Mouse (Mus musculus) embryonic fibroblast, embryonic 13.5 days (primary cell): ENCODE measurements around the gene Kmt2c.

Experiments
- CTCF ChIP-seq: IDR thresholded peaks from 2 replicates; pipeline ENCODE4 v1.5.1; 2011; ENCODE audit warnings: mild to moderate bottlenecking, control low read depth, low read length, moderate library complexity, borderline replicate concordance; ENCODE audit not compliant: insufficient read depth
- POLR2A ChIP-seq: IDR thresholded peaks from 2 replicates; pipeline ENCODE4 v1.6.1; 2011; ENCODE audit warnings: low read depth, mild to moderate bottlenecking, control low read depth, low read length, moderate library complexity

DNA sequence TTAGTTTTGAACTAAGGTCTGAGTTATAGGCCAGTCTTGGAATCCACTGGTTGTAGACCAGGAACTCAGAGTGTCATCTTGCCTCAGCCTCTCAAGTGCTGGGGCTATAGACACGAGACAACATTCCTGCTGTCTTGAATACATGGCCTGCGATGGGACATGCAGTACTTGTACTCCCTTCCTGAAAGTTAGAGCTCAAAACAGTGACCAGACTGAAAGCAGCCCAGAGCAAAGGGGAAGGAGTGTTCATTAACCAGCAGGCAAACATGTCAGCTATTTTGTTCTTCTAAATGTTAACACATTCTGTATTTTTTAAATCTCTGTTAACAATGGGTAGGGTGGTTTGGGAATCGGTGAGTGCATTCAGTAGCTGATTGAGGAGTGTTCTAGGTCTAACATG, 251.5 kb downstream of the Kmt2c start:
- TF ChIP-seq CTCF, result no peak
- TF ChIP-seq POLR2A, result no peak
